8 mouse cellular contexts compared by ENCODE assay signal in the genomic region with DNA sequence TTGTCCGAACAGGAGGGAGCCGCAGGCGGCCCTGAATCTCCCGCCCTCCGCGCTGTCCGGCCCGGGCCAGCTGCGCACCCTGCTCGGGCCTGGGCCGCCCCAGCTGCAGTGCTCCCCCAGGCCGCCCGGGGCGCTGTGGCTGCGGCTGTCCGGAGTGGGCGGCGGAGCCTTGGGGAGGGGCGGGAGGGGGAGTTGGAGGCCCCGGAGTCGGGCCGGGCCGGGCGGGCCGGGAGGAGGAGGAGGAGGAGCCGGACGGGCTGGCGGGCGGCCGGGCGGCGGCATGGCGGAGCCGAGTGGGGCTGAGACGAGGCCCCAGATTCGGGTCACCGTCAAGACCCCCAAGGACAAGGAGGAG. TPM values are rescaled to one million over a fixed set of nuclear protein-coding genes. Genes with fewer than 3 reads are reported as not detected.
A peak's percentile ranks its signal among the peaks of the same experiment; 100 is the strongest.
DNase-seq lines count a peak whose midpoint lies in the region; ATAC-seq lines count a peak whose summit lies in the region.

A gene (plus strand): TSS at position 234 of the 355 bp plus-strand sequence.

- intact Hi-C loops in gastrocnemius, postnatal 36 days (cut with DNase I), result no loop called here
- intact Hi-C loops in left cerebral cortex, postnatal 25 days (cut with DNase I), result loop anchor here (5.0 kb wide), 1 partner anchor 666 kb away; a partner anchor contains a TSS

- peak; percentile 70 for ATAC-seq in activated CD4-positive, CD25-positive, alpha-beta regulatory T cell, adult 4 months
- peak; percentile 91 for ATAC-seq in intestine, embryonic 15.5 days

- peak within 1 kb of the TSS; percentile 85 for H3K4me2 ChIP-seq in intestine, embryonic 15.5 days (replicated peaks)

- peak within 1 kb of the TSS; percentile 85 for H3K4me3 ChIP-seq in intestine, embryonic 15.5 days (replicated peaks)

- H3K27ac ChIP-seq in intestine, embryonic 15.5 days, result peak within 1 kb of the TSS; percentile 94

- H3K9me3 ChIP-seq in intestine, embryonic 15.5 days, result no peaks in the 10 kb centered on the region

- H3K27me3 ChIP-seq in intestine, embryonic 15.5 days (replicated peaks), result no peaks in the 10 kb centered on the region

- WGBS in intestine, embryonic 15.5 days, result 1% methylated on average over 31 of the region's 37 CpGs

- H3K4me1 ChIP-seq in intestine, embryonic 15.5 days (replicated peaks), result peaks cover 20% of the 10 kb centered on the region; the same call in 1 of the 2 replicates

- DNase-seq in embryo, embryonic 11 days, result peak; percentile 94
- DNase-seq in gastrocnemius, postnatal 36 days, result peak; percentile 90 to 91
- peak; percentile 84 to 91 for DNase-seq in left cerebral cortex, postnatal 25 days (ENCODE audit: low spot score in 2 of 2)
- peak; percentile 94 for DNase-seq in mesoderm, embryonic 11.5 days (ENCODE audit: low read depth, low spot score)
- DNase-seq in right cerebral cortex, postnatal 25 days, result peak; percentile 90
- DNase-seq in urinary bladder, postnatal 36 days (ENCODE audit: low spot score in 2 of 2), result peak; percentile 89 to 90

- H3K9ac ChIP-seq in intestine, embryonic 15.5 days, result peak within 1 kb of the TSS; percentile 93

- peaks cover 14% of the 10 kb centered on the region; the same call in 1 of the 2 replicates for H3K36me3 ChIP-seq in intestine, embryonic 15.5 days

RNA-seq across cellular contexts. Expression of the gene that starts here (rescaled TPM):
- 10 to 100 TPM; 10.9 to 14.0 TPM for polyA plus RNA-seq in activated CD4-positive, CD25-positive, alpha-beta regulatory T cell, adult 4 months (2017; shearing (Covaris generic))
- total RNA-seq in gastrocnemius, postnatal 36 days (2021), result 10 to 100 TPM; 73.6 to 77.4 TPM
- 43.6 and 43.7 TPM in 2 replicates for polyA plus RNA-seq in intestine, embryonic 15.5 days (2015; fragmentation: Nextera tagmentation; extraction: Ambion mirVana)
- total RNA-seq in left cerebral cortex, postnatal 25 days (2021), result 100 to 1,000 TPM; 128 to 129 TPM

Comparison
In these comparisons a context has a peak if more than half of its experiments do, and no peak if none do; other contexts are left out.
1. Peak in every context shown above with its lines: DNase-seq, ATAC-seq, H3K4me3 ChIP-seq and H3K27ac ChIP-seq.